Mouse (Mus musculus): ENCODE measurements around the gene Thap3.

Thap3 gene

GRCm38 (mm10) chr4:151933505-151934214 lies 55.1 kb downstream of the Thap3 start, which contains the start of gene Dnajc11:
Dnajc11 (plus strand) TSS chr4:151933691.
- DNase-seq (ENCODE audit: extremely low read depth, insufficient read length, low spot score), result peak; percentile 91

Measured in 3134 (cell line).